Mouse (Mus musculus): ENCODE measurements around the gene Fam71f2. TPM values are rescaled to one million over a fixed set of nuclear protein-coding genes. Genes with fewer than 3 reads are reported as not detected.

Fam71f2 gene
- polyA plus RNA-seq, 1 experiment from 2014 or later: 0.54 TPM

- no peaks in the 10 kb centered on the region for H3K27me3 ChIP-seq (ENCODE audit: control insufficient read depth, insufficient read depth, low read length)
- no peak overlapping the region for H3K4me2 ChIP-seq (replicated peaks)
- no peaks in the 10 kb centered on the region for H3K4me1 ChIP-seq (replicated peaks; ENCODE audit: control insufficient read depth, insufficient read depth, low read length)
- H3K9ac ChIP-seq: no peak overlapping the region
- ATAC-seq (ENCODE audit: low FRiP score): no peak
- no peak overlapping the region for H3K27ac ChIP-seq
- no peak overlapping the region for H3K4me3 ChIP-seq (replicated peaks; ENCODE audit: low read length)
- no peak for DNase-seq (ENCODE audit: low spot score)
- no peaks in the 10 kb centered on the region for H3K9me3 ChIP-seq (ENCODE audit: control insufficient read depth, low read length)
- 77% methylated on average over 14 of the region's 14 CpGs for WGBS
- H3K36me3 ChIP-seq (replicated peaks; ENCODE audit: control insufficient read depth, insufficient read depth): no peaks in the 10 kb centered on the region
Observed at GRCm38 (mm10) chr6:29245272-29246120, 33.9 kb upstream of the Fam71f2 start.

DNA sequence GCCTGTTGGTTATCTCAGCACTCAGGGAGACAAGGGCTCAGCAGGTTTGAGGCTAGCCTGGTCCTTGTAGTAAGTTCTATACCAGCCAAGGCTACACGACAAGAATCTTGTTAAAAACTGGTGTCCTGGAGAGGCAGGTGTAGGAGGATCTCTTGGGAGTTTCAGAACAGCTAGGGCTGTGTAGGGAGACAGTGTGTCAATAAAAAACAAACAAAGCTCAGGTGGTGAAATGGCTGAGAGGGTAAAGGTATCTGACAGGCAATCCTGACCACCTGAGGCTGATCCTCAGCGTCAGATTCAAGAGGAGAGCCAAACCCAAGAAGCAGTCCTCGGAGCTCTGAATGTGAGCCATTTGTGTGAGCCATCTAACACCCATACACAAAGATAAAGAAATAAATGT lies 33.2 kb upstream of the Fam71f2 start:
- Histone ChIP-seq H3K27me3 (ENCODE audit: control insufficient read depth, insufficient read depth, low read length) (no peaks in the 10 kb centered on the region), H3K9me3 (ENCODE audit: control insufficient read depth, low read length) (no peaks in the 10 kb centered on the region), H3K4me3 (replicated peaks; ENCODE audit: low read length) (no peak overlapping the region), H3K4me1 (replicated peaks; ENCODE audit: control insufficient read depth, insufficient read depth, low read length) (no peaks in the 10 kb centered on the region), H3K4me2 (replicated peaks) (no peak overlapping the region), H3K36me3 (replicated peaks; ENCODE audit: control insufficient read depth, insufficient read depth) (no peaks in the 10 kb centered on the region), H3K27ac (no peak overlapping the region), H3K9ac (no peak overlapping the region)
- 87% methylated on average over 3 of the region's 3 CpGs for WGBS
- DNase-seq (ENCODE audit: low spot score) (no peak), ATAC-seq (ENCODE audit: low FRiP score) (no peak)

GRCm38 (mm10) chr6:29246585-29246984 lies 32.8 kb upstream of the Fam71f2 start:
- no peaks in the 10 kb centered on the region for H3K27me3 ChIP-seq (ENCODE audit: control insufficient read depth, insufficient read depth, low read length)
- DNase-seq (ENCODE audit: low spot score): no peak
- 47% methylated on average over 5 of the region's 5 CpGs for WGBS
- no peak overlapping the region for H3K9ac ChIP-seq
- no peak overlapping the region for H3K4me2 ChIP-seq (replicated peaks)
- H3K4me3 ChIP-seq (replicated peaks; ENCODE audit: low read length): no peak overlapping the region
- H3K27ac ChIP-seq: no peak overlapping the region
- no peaks in the 10 kb centered on the region for H3K9me3 ChIP-seq (ENCODE audit: control insufficient read depth, low read length)
- H3K4me1 ChIP-seq (replicated peaks; ENCODE audit: control insufficient read depth, insufficient read depth, low read length): no peaks in the 10 kb centered on the region
- H3K36me3 ChIP-seq (replicated peaks; ENCODE audit: control insufficient read depth, insufficient read depth): no peaks in the 10 kb centered on the region
- ATAC-seq (ENCODE audit: low FRiP score): no peak

- Histone ChIP-seq H3K4me2 (replicated peaks) (no peak overlapping the region), H3K36me3 (replicated peaks; ENCODE audit: control insufficient read depth, insufficient read depth) (no peaks in the 10 kb centered on the region), H3K9me3 (ENCODE audit: control insufficient read depth, low read length) (no peaks in the 10 kb centered on the region), H3K4me1 (replicated peaks; ENCODE audit: control insufficient read depth, insufficient read depth, low read length) (no peaks in the 10 kb centered on the region), H3K27ac (no peak overlapping the region), H3K9ac (no peak overlapping the region), H3K4me3 (replicated peaks; ENCODE audit: low read length) (no peak overlapping the region), H3K27me3 (ENCODE audit: control insufficient read depth, insufficient read depth, low read length) (no peaks in the 10 kb centered on the region)
- ATAC-seq (ENCODE audit: low FRiP score) (no peak), DNase-seq (ENCODE audit: low spot score) (no peak)
- WGBS: 51% methylated on average over 4 of the region's 4 CpGs
Observed at GRCm38 (mm10) chr6:29247072-29247471, 32.3 kb upstream of the Fam71f2 start.

DNA sequence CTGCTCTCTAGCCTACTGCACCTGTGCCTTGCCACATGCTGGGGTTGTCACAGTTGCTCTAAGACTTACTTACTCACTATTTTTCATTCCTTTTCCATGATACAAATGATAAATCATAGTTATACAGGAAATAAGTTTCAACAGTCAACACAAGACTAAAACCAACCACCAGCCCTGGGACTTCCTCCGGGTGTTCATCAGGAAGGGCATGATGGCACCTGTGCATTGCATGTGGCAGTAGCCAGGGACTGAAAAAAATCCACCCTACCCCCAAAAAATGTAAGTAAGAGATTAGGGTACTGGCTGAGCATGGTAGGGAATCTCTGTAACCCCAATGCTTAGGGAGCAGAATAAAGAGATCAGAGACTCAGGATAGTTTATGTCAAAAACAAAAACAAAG lies 20.0 kb upstream of the Fam71f2 start:
- no peak overlapping the region for H3K27ac ChIP-seq
- H3K9ac ChIP-seq: no peak overlapping the region
- H3K36me3 ChIP-seq (replicated peaks; ENCODE audit: control insufficient read depth, insufficient read depth): no peaks in the 10 kb centered on the region
- H3K4me3 ChIP-seq (replicated peaks; ENCODE audit: low read length): no peak overlapping the region
- H3K4me2 ChIP-seq (replicated peaks): no peak overlapping the region
- H3K27me3 ChIP-seq (ENCODE audit: control insufficient read depth, insufficient read depth, low read length): no peaks in the 10 kb centered on the region
- 83% methylated on average over 1 of the region's 1 CpGs for WGBS
- DNase-seq (ENCODE audit: low spot score) (no peak), ATAC-seq (ENCODE audit: low FRiP score) (no peak)
- H3K4me1 ChIP-seq (replicated peaks; ENCODE audit: control insufficient read depth, insufficient read depth, low read length): no peaks in the 10 kb centered on the region; the same call in 1 of the 2 replicates
- H3K9me3 ChIP-seq (ENCODE audit: control insufficient read depth, low read length): no peaks in the 10 kb centered on the region

GRCm38 (mm10) chr6:29261831-29262230 lies 17.6 kb upstream of the Fam71f2 start:
- ATAC-seq (ENCODE audit: low FRiP score) (no peak), DNase-seq (ENCODE audit: low spot score) (no peak)
- H3K4me1 ChIP-seq (replicated peaks; ENCODE audit: control insufficient read depth, insufficient read depth, low read length): no peaks in the 10 kb centered on the region; the same call in 1 of the 2 replicates
- WGBS: 87% methylated on average over 5 of the region's 5 CpGs
- no peak overlapping the region for H3K9ac ChIP-seq
- H3K27ac ChIP-seq: no peak overlapping the region
- no peaks in the 10 kb centered on the region for H3K36me3 ChIP-seq (replicated peaks; ENCODE audit: control insufficient read depth, insufficient read depth)
- no peaks in the 10 kb centered on the region for H3K27me3 ChIP-seq (ENCODE audit: control insufficient read depth, insufficient read depth, low read length)
- no peaks in the 10 kb centered on the region for H3K9me3 ChIP-seq (ENCODE audit: control insufficient read depth, low read length)
- no peak overlapping the region for H3K4me2 ChIP-seq (replicated peaks)
- H3K4me3 ChIP-seq (replicated peaks; ENCODE audit: low read length): no peak overlapping the region

DNA sequence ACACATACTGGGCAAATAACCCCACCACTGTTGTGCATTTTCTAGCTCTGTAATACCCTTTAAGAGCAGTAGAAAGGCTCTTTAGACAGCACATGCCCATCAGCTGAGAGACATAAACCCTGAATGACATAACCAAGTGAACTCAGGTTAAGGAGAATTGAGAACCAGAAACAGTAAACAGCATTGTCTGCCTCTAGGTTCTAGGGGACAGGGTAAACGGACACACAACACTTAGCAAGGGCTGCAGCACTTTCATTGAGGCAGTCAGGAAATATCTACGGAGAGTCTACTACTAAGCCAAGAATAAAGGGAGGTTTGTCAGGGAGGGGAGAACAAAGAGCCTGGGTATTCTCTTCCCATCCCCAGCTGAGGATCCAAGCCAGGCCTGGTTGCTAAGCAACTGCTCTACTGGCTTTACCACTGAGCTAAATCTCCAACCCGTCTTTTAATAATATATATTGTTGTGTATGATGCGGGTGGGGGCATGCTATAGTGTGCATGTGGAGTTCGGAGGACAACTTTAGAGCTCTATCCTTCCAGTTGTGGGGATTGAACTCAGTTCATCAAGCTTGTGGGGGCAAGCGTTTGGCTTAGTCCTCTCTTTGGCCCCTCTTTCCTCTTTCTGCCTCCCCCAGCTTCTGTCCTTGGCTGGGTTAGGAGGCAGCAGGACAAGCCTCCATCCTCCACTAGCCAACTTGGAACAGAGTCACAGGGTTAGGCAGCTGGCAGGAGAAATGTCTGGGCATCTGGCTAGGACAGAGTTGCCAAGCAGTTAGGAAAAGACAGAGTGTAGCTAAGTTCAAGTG lies 15.5 kb upstream of the Fam71f2 start:
- Histone ChIP-seq H3K4me1 (replicated peaks; ENCODE audit: control insufficient read depth, insufficient read depth, low read length) (no peaks in the 10 kb centered on the region; the same call in 1 of the 2 replicates), H3K27ac (0 out of 2 replicates have a peak overlapping the region, but pooled peaks have one; percentile 26), H3K9me3 (ENCODE audit: control insufficient read depth, low read length) (no peaks in the 10 kb centered on the region), H3K4me2 (replicated peaks) (no peak overlapping the region), H3K9ac (no peak overlapping the region), H3K27me3 (ENCODE audit: control insufficient read depth, insufficient read depth, low read length) (no peaks in the 10 kb centered on the region), H3K4me3 (replicated peaks; ENCODE audit: low read length) (no peak overlapping the region), H3K36me3 (replicated peaks; ENCODE audit: control insufficient read depth, insufficient read depth) (no peaks in the 10 kb centered on the region)
- WGBS: 38% methylated on average over 6 of the region's 6 CpGs
- ATAC-seq (ENCODE audit: low FRiP score) (peak; percentile 66; the same call in 1 of the 2 replicates), DNase-seq (ENCODE audit: low spot score) (peak; percentile 49)

- Histone ChIP-seq H3K27me3 (ENCODE audit: control insufficient read depth, insufficient read depth, low read length) (no peaks in the 10 kb centered on the region), H3K4me3 (replicated peaks; ENCODE audit: low read length) (no peak overlapping the region), H3K4me1 (replicated peaks; ENCODE audit: control insufficient read depth, insufficient read depth, low read length) (no peaks in the 10 kb centered on the region; the same call in 1 of the 2 replicates), H3K27ac (no peak overlapping the region), H3K4me2 (replicated peaks) (no peak overlapping the region), H3K9me3 (ENCODE audit: control insufficient read depth, low read length) (no peaks in the 10 kb centered on the region), H3K36me3 (replicated peaks; ENCODE audit: control insufficient read depth, insufficient read depth) (no peaks in the 10 kb centered on the region), H3K9ac (no peak overlapping the region)
- ATAC-seq (ENCODE audit: low FRiP score): no peak
- no peak for DNase-seq (ENCODE audit: low spot score)
- WGBS: 89% methylated on average over 3 of the region's 3 CpGs
Observed at GRCm38 (mm10) chr6:29264456-29264781, 15.0 kb upstream of the Fam71f2 start.

DNA sequence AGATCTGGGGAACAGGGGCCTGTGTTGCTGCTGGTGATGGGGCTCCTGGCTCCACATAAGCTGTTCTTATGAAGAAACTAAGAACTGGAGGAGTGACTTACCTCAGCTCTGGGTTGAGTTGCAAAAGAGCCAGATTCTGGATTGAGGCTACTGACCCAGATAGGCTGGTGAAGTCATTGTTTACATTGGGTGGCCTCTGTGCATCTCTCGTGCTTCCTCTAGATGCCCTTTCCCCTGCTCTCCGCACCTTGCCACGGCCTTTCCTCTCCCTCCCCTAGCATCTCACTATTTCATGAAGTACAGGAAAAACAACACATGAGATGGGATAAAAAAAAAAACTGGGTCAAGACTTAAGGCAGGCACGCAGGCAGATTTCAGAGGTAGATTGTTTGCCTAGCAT lies 12.5 kb upstream of the Fam71f2 start:
- ATAC-seq (ENCODE audit: low FRiP score) (no peak), DNase-seq (ENCODE audit: low spot score) (no peak)
- Histone ChIP-seq H3K4me3 (replicated peaks; ENCODE audit: low read length) (no peak overlapping the region), H3K27ac (no peak overlapping the region), H3K27me3 (ENCODE audit: control insufficient read depth, insufficient read depth, low read length) (no peaks in the 10 kb centered on the region), H3K36me3 (replicated peaks; ENCODE audit: control insufficient read depth, insufficient read depth) (no peaks in the 10 kb centered on the region), H3K9me3 (ENCODE audit: control insufficient read depth, low read length) (no peaks in the 10 kb centered on the region), H3K9ac (no peak overlapping the region), H3K4me2 (replicated peaks) (no peak overlapping the region), H3K4me1 (replicated peaks; ENCODE audit: control insufficient read depth, insufficient read depth, low read length) (no peaks in the 10 kb centered on the region; the same call in 1 of the 2 replicates)
- whole genome bisulfite sequencing: 77% methylated on average over 4 of the region's 4 CpGs

Data from hindbrain, embryonic 14.5 days (tissue).